Mouse (Mus musculus) c-Kit-positive CD71-positive TER-119-negative erythroid progenitor cells, embryonic 14.5 days (primary cell): Measurements from ENCODE around the gene Reps1.

ENCODE experiments used
- DNase-seq: peaks from one replicate; pipeline ENCODE4 v3.0.0-alpha.2; 2013; ENCODE audit warnings: low read depth

Gene Reps1

GRCm38 (mm10) chr10:18139615-18140014 lies 84.0 kb downstream of the Reps1 start:
- DNase-seq: no peak

GRCm38 (mm10) chr10:18141389-18141788 lies 85.7 kb downstream of the Reps1 start:
- DNase-seq: no peak

GRCm38 (mm10) chr10:18142231-18142630 lies 86.6 kb downstream of the Reps1 start:
- no peak for DNase-seq

- no peak for DNase-seq
These were observed 91.6 kb downstream of the Reps1 start for GRCm38 (mm10) chr10:18147224-18147623.

DNA sequence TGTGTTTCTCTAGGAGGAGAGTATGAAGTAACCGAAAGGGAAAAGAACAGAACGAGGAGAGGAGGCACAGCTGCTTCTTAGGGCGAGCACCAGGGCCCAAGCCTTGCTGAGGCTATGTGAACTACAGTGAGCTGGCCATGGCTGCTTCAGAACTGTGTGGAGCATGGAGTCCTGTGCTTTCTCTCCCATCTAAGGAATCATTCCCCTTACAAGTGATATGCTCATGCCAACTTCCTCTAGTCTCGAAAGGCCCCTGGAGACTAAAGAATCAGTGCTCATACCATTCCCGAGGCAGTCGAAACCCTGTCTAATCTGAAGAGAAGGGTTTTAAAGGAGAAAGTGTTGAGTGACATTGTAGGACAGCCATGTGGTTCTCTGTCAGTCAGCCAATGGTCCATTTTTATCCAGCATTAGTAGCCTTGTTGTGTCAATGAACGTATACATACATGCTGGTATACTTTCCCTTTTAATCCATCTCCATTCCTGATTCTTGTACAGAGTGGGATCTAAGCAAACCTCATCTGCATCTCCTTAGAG lies 106.8 kb downstream of the Reps1 start:
- no peak for DNase-seq
